Mouse (Mus musculus): ENCODE data around the gene Ssbp2.

Ssbp2 gene

DNA sequence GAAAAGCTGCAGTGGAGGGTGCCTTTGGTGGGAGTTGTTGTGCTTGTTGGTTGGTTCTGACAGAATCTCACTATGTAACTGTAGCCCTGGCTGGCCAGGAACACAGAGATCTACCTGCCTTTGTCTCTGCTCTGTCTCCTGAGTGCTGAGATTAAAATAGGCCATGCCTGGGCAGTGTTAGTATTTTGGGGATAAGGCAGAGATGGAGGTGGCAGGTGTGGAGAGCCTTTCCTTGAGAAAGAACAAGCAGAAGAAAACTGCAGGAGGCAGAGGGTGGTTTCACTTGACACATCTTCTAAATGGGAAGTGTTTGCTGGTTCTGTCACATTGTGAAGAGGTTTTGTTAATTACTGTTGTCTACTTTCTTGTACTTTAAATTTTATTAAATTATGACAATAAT, 15.8 kb downstream of the Ssbp2 start:
- Histone ChIP-seq H3K27me3 (ENCODE audit: control insufficient read depth, insufficient read depth, low read length, poor library complexity, severe bottlenecking) (no peaks in the 10 kb centered on the region), H3K36me3 (ENCODE audit: control insufficient read depth, insufficient read depth, low read length, poor library complexity, severe bottlenecking) (no peaks in the 10 kb centered on the region)
- no peak for DNase-seq (ENCODE audit: low read depth, low spot score)

DNA sequence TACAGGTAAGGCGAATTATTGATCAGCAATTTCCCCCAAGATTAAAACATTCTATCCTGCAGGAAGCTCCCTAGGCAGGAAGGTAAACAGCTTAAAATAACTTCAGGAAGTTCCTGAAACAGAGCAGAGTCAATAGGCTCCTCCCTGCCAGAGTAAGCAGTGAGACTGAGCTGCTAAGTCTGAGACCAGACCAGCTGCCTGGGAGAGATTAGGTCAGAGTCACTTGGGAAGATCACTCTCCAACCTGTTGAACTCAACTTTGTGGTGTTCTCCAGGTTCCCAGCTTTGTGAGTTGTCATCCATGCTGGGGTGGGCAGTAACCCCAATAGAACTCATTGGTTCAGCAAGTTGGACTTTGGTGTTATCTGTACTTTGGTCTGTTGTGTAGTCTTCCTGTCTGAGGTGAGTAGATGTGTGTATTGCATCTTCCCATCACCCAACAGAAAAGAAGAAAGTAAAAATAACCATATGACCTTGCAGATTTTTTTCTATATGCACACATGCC, 16.6 kb downstream of the Ssbp2 start:
- Histone ChIP-seq H3K36me3 (ENCODE audit: control insufficient read depth, insufficient read depth, low read length, poor library complexity, severe bottlenecking) (no peaks in the 10 kb centered on the region), H3K27me3 (ENCODE audit: control insufficient read depth, insufficient read depth, low read length, poor library complexity, severe bottlenecking) (no peaks in the 10 kb centered on the region)
- no peak for DNase-seq (ENCODE audit: low read depth, low spot score)

DNA sequence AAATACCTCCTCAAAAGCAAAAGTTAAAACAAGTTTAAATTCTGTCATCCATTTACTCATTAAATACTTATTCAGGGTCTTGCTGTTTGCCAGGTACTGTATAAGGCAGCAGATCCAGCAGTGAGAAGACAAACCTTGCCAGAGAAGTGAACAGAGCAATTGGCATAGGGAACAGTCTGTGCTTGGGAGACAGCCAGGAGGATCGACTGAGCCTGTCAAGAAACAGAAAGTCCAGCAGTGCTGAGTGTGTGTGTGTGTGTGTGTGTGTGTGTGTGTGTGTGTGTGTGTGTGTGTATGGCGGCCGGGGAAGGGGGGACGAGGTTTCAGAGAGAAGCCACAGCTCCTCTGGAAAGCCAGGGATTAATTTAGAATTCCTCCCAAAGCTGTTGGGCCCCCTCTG, 17.9 kb downstream of the Ssbp2 start:
- no peaks in the 10 kb centered on the region for H3K36me3 ChIP-seq (ENCODE audit: control insufficient read depth, insufficient read depth, low read length, poor library complexity, severe bottlenecking)
- no peak for DNase-seq (ENCODE audit: low read depth, low spot score)
- no peaks in the 10 kb centered on the region for H3K27me3 ChIP-seq (ENCODE audit: control insufficient read depth, insufficient read depth, low read length, poor library complexity, severe bottlenecking)

DNA sequence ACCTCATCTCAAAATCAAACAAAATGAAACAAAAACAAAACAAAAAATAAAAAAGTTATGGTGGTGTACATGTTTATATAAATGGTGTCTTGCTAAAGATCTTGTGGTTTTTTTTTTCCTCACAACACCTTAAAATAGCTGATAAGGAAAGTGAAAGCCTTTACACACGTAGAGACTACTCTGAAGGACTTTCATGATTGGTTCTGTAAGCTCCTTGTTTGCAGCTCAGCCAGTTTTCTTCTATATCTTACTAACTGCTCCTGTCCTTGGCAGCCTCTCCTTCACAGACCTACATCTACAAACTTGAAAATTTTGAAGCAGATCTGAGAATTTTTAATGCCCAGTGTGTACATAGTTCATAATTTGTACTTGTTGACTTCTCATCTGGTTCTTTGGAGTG, 24.2 kb downstream of the Ssbp2 start:
- DNase-seq (ENCODE audit: low read depth, low spot score) = peak; percentile 54
- Histone ChIP-seq H3K36me3 (ENCODE audit: control insufficient read depth, insufficient read depth, low read length, poor library complexity, severe bottlenecking) (no peaks in the 10 kb centered on the region), H3K27me3 (ENCODE audit: control insufficient read depth, insufficient read depth, low read length, poor library complexity, severe bottlenecking) (no peaks in the 10 kb centered on the region)

DNA sequence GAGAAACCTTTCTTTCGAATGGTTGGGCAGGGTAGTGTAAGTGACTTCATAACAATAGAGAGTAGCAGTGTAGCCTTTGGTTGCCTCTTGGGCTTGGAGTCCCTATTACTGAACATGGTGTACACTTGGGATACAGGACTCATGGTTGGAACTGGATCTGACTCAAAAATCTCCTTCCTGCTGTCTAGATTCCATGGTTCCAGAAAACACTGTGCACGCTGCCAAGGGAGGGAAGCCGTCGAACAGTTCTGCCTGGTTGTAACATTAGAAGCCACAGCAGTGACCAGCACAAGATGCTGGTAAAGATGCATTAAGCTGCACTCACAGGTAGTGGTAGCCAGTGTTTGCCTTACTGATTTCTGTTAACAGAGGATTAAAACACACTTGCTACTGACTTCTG, 32.0 kb downstream of the Ssbp2 start:
- H3K36me3 ChIP-seq (ENCODE audit: control insufficient read depth, insufficient read depth, low read length, poor library complexity, severe bottlenecking) = no peaks in the 10 kb centered on the region
- H3K27me3 ChIP-seq (ENCODE audit: control insufficient read depth, insufficient read depth, low read length, poor library complexity, severe bottlenecking) = no peaks in the 10 kb centered on the region
- DNase-seq (ENCODE audit: low read depth, low spot score) = no peak

DNA sequence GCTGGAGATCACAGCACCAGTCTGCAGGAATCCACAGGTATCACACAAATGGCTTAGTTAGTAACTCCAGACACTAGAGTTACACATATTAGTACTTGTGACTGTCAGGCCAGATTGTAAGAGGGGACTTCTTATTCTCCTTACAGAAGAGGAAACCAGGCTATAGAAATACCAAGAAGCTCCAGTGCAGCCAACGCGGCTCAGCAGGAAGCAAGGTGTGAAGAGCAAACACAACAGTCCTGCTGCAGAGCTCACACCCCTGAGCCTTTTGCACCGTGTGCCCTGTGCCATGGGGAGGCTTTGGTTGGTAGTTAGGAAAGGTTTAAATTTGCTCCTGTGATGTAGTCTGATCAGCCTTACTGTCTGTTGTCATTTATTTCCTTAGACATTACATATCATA, 37.0 kb downstream of the Ssbp2 start:
- Histone ChIP-seq H3K27me3 (ENCODE audit: control insufficient read depth, insufficient read depth, low read length, poor library complexity, severe bottlenecking) (no peaks in the 10 kb centered on the region), H3K36me3 (ENCODE audit: control insufficient read depth, insufficient read depth, low read length, poor library complexity, severe bottlenecking) (no peaks in the 10 kb centered on the region)
- no peak for DNase-seq (ENCODE audit: low read depth, low spot score)

DNA sequence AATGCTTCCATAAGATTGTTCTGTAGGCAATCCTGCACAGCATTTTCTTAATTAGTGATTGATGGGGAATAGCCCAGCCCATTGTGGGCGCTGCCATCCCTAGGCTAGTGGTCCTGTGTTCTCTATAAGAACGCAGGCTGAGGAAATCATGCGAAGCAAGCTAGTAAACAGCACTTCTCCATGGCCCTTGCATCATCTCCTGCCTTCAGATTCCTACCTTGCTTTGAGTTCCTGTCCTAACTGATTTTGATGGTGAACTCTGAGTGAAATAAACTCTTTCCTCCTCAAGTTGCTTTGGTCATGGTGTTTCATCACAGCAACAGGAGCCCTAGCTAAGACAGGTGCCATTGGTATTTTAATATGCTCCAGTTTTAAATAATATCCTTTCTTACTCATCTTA, 41.7 kb downstream of the Ssbp2 start:
- DNase-seq (ENCODE audit: low read depth, low spot score) = no peak
- Histone ChIP-seq H3K27me3 (ENCODE audit: control insufficient read depth, insufficient read depth, low read length, poor library complexity, severe bottlenecking) (no peaks in the 10 kb centered on the region), H3K36me3 (ENCODE audit: control insufficient read depth, insufficient read depth, low read length, poor library complexity, severe bottlenecking) (no peaks in the 10 kb centered on the region)

DNA sequence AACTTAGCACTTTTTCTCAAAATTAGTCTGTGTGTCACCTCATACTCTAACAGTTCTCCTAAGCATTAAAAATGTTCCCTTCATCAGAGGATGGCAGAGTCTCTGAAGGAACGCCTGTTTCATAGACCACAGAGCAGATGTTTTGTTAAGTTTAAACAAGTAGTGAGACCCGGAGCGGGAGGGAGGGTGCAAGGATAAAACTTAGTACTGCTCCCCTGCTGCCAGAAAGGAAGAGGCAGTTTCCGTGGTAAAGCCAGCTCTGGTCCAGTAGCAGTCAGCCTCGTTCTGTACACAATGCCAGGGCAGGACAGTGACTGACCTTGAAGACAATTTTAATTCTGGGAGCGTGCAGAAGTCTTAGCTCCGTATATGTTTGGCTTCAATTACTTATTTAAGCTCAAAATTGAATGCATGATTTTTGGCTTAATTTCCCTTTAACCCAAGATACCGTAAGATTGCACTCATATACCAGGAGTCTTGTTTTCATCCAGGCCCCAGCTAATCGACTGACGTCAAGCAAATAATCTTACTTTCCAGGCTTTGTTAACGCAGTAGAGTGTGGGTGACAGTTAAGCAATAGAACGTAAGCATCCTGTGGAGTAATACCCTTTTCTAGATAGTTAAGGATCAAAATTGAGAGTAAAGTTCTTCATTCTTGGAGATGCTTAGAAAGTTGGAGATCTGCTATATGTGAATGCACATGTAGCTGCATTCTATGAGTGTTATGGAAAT, 42.7 kb downstream of the Ssbp2 start:
- no peak for DNase-seq (ENCODE audit: low read depth, low spot score)
- H3K27me3 ChIP-seq (ENCODE audit: control insufficient read depth, insufficient read depth, low read length, poor library complexity, severe bottlenecking) = no peaks in the 10 kb centered on the region

DNA sequence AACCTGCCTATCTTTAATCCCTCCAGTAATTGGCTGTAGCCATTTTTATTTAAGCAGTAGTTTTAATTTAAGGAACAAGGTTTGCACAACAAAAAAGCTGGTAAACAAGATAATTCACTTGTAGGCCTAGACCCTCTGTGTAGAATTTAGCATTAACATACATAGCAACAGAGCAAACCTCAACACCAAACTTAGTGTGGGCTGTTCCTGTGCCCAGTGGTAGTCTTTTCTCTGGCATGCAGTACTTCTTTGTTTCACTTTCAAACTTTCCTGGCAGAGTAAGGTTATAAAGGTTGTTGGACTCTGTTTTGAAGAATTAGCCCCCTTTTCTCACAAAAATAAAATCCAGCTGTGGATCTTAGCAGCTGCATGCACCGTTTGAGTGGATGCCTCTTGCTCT, 48.9 kb downstream of the Ssbp2 start:
- DNase-seq (ENCODE audit: low read depth, low spot score) = peak; percentile 35
- Histone ChIP-seq H3K36me3 (ENCODE audit: control insufficient read depth, insufficient read depth, low read length, poor library complexity, severe bottlenecking) (no peaks in the 10 kb centered on the region), H3K27me3 (ENCODE audit: control insufficient read depth, insufficient read depth, low read length, poor library complexity, severe bottlenecking) (no peaks in the 10 kb centered on the region)

More for the DNA sequence above, 42.7 kb downstream of the Ssbp2 start:
- H3K36me3 ChIP-seq (ENCODE audit: control insufficient read depth, insufficient read depth, low read length, poor library complexity, severe bottlenecking) = no peaks in the 10 kb centered on the region

DNA sequence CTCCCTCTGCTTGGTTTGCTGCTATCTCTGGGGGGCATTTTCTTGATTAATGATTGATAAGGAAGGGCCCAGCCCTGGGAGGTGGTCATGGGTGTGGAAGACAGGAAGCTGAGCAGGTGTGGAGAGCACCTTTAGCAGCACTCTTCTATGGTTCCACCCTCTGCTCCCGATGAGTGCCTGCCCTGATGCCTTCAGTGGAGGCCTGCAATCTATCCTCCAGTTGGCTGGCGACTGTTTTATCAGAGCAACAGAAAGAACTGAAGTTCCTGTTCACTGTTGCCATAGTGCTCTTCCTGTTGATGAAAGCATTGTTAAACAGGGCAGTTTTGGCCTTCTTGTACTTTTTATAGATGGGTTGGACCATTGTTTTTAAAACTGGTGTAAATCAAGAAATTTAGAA, 49.4 kb downstream of the Ssbp2 start:
- DNase-seq (ENCODE audit: low read depth, low spot score) = peak; percentile 61
- no peaks in the 10 kb centered on the region for H3K36me3 ChIP-seq (ENCODE audit: control insufficient read depth, insufficient read depth, low read length, poor library complexity, severe bottlenecking)
- H3K27me3 ChIP-seq (ENCODE audit: control insufficient read depth, insufficient read depth, low read length, poor library complexity, severe bottlenecking) = no peaks in the 10 kb centered on the region

DNA sequence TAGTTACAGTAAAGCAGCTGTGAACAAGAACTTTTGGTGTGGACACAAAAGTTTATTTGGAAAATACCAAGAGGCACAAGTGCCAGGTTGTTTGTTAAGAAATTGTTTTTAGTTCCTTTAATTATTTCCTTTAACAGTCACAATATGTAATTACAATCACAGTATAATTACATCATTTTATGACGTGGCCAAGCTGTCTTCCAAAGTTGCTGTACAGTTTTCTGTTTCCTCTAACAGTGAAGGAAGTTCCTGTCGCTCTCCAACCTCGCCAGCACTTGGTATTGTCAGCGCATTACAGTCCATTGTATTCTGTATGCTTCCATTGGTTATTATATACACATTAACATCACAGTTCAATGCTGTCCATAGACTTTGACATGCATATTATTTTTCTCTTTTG, 54.9 kb downstream of the Ssbp2 start:
- no peak for DNase-seq (ENCODE audit: low read depth, low spot score)
- Histone ChIP-seq H3K27me3 (ENCODE audit: control insufficient read depth, insufficient read depth, low read length, poor library complexity, severe bottlenecking) (no peaks in the 10 kb centered on the region), H3K36me3 (ENCODE audit: control insufficient read depth, insufficient read depth, low read length, poor library complexity, severe bottlenecking) (no peaks in the 10 kb centered on the region)

DNA sequence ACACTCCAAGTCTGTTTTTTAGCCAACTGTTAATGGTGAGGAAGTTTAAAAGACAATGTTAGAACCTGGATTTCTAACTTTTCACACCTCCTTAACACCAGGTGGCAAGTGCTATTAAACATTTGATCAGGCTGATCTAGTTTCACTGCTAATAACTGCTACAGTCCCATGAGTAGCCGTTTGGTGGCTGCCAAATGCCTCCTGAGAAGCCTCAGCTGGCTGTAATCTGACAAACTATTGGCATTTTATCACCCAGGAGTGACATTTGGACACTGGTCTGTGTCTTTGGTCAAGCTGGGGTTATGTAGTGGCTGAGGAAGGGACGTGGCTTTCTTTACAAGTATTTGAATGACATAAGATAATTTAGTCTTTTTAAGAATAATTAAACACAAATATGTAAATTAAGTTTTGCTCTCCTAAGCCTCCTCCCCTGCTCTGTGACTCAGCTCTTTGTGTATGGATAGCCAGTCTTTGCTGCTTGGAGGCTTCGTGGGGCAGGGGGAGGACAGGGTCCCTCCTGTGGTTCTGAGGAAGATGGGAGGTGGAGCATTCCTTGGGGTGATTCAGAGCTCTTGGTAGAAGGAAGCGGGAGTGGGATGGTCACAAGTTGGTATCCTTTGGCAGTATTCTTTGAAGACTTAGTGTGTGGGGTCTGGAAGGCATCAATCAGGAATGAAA, 60.1 kb downstream of the Ssbp2 start:
- no peaks in the 10 kb centered on the region for H3K27me3 ChIP-seq (ENCODE audit: control insufficient read depth, insufficient read depth, low read length, poor library complexity, severe bottlenecking)
- no peaks in the 10 kb centered on the region for H3K36me3 ChIP-seq (ENCODE audit: control insufficient read depth, insufficient read depth, low read length, poor library complexity, severe bottlenecking)
- DNase-seq (ENCODE audit: low read depth, low spot score) = no peak

DNA sequence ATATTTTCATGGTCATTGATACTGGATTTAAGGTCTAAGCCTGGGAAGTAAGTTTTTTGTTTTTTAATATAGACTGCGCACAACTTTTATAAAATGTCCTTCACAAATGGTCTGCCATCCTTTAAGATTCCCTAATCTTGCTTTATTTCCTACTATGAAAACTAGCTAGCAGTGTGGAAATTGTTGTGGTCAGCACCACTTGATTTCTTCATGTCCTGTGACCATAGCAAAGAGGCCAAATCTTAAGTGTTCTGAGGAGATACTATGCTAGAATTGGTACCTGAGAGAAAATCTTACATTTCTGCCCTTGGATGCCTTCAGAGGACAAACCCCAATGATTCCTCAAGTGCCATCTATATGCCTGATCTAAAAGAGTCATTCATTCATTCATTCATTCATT, 60.9 kb downstream of the Ssbp2 start:
- H3K27me3 ChIP-seq (ENCODE audit: control insufficient read depth, insufficient read depth, low read length, poor library complexity, severe bottlenecking) = no peaks in the 10 kb centered on the region
- no peak for DNase-seq (ENCODE audit: low read depth, low spot score)
- no peaks in the 10 kb centered on the region for H3K36me3 ChIP-seq (ENCODE audit: control insufficient read depth, insufficient read depth, low read length, poor library complexity, severe bottlenecking)

DNA sequence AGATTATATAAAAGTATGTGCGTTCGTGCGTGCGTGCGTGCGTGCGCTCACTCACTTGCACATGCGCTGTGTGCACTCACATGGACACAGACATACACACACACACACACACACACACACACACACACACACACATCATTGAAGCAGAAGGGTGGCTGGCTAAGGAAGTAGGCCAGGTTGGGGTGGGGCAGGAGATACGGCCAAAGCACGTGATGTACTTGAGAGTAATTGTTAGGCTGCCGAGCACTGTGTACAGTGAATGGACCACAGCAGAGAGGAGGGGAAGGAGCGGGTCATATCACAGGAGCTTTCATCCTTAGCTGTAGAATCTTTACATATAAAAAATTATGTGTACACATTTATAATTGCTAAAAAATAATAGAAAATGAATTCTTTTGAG, 66.0 kb downstream of the Ssbp2 start:
- peak; percentile 40 for DNase-seq (ENCODE audit: low read depth, low spot score)
- H3K27me3 ChIP-seq (ENCODE audit: control insufficient read depth, insufficient read depth, low read length, poor library complexity, severe bottlenecking) = no peaks in the 10 kb centered on the region
- H3K36me3 ChIP-seq (ENCODE audit: control insufficient read depth, insufficient read depth, low read length, poor library complexity, severe bottlenecking) = no peaks in the 10 kb centered on the region

DNA sequence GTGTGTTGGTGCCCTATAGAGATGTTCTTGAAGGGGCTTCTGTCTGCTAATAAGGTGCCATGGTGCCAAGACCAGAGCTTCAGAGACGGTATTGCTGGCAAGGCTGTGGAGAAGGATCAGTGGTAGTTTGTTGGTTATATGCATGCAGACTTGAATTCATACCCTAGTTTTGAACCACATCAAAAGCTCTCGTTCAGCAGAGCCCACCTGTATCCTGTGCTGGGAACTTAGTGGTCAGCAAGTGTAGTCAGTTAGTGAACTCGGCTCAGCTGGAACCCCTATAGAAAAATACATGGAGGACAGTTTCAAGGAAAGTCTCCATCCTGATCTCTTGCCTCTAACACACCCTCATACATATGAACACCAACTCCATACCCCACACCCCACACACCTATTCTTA, 69.7 kb downstream of the Ssbp2 start:
- Histone ChIP-seq H3K36me3 (ENCODE audit: control insufficient read depth, insufficient read depth, low read length, poor library complexity, severe bottlenecking) (peaks cover 2% of the 10 kb centered on the region; the same call in 1 of the 2 replicates), H3K27me3 (ENCODE audit: control insufficient read depth, insufficient read depth, low read length, poor library complexity, severe bottlenecking) (no peaks in the 10 kb centered on the region)
- no peak for DNase-seq (ENCODE audit: low read depth, low spot score)
